9 mouse cellular contexts compared by ENCODE assay signal in the genomic region with DNA sequence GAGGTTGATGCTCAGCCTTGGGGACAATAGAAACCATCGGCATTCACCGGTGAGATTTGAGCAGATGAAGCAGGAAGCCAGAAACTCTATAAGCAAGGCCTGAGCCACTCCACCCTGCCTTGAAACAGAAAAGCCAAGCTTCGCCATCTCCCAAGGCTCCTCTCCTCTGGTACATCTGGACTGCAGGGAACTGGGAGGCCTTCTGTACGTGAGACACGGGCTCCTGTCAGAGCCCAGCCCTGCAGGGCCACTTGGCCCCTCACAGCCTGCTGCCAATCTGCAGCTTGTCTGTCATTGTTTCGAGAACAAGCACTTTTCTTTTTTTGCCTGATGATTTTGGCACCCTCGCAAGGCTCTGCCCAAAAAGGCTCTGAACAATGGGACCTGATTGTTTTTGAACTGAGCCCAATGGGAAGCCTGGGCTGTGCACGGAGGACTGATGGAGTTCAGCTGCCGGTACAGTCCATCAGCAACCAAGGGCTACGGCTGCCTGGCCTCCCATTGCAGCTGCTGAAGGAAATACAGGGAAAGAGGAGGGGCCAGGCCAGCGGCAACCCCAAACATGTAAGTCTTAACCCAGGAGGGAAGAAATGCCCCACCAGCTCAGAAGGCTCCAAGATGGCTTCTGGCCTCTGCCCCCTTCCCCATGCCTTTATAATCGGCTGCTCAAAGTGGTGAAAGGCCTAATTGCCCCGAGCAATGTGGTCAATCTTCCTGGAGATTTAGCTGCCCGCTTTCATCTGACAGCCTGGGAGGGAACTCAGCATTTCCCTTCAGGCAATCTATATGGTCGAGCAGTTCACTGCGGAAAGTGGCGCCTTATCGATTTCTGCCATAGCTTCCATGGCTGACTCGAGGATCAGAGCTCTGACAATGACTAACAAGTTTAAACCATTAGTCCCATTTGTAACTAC.
DNase-seq lines count a peak whose midpoint lies in the region; ATAC-seq and TF ChIP-seq lines count a peak whose summit lies in the region.
"Had no signal": no experiment of that assay in that cellular context is flagged by ENCODE, and none has a peak within 500 bp of the region (broad histone marks: within the 10 kb centered on the region; RNA-seq: fewer than 3 reads in every experiment).

No protein-coding gene starts in this region.

- H3K27ac ChIP-seq in intestine, embryonic 15.5 days = no peak overlapping the region
- no peak overlapping the region for H3K27ac ChIP-seq in intestine, postnatal 0 days (ENCODE audit: low read depth, low read length)
- H3K27ac ChIP-seq: liver, embryonic 13.5 days had no signal

- DNase-seq in embryo, embryonic 11.5 days (ENCODE audit: low read depth, low spot score) = peak; percentile 17
- DNase-seq in heart, postnatal 36 days = peak; percentile 3 to 4
- peak; percentile 62 for DNase-seq in mesoderm, embryonic 11.5 days (ENCODE audit: low read depth, low spot score)
- DNase-seq in spleen, postnatal 4 days (ENCODE audit: low spot score in 2 of 2) = no peak
- DNase-seq in liver = no peak
- DNase-seq in spleen, postnatal 36 days (ENCODE audit: low spot score in 2 of 2) = no peak
- DNase-seq: liver, embryonic 13.5 days had no signal

- no peaks in the 10 kb centered on the region for H3K27me3 ChIP-seq in intestine, embryonic 15.5 days (replicated peaks)
- no peaks in the 10 kb centered on the region for H3K27me3 ChIP-seq in intestine, postnatal 0 days (replicated peaks; ENCODE audit: control insufficient read depth, insufficient read depth, low read length)
- H3K27me3 ChIP-seq: liver, embryonic 13.5 days had no signal

- H3K36me3 ChIP-seq in intestine, embryonic 15.5 days = no peaks in the 10 kb centered on the region
- H3K36me3 ChIP-seq in intestine, postnatal 0 days (ENCODE audit: control insufficient read depth, insufficient read depth) = no peaks in the 10 kb centered on the region
- H3K36me3 ChIP-seq: liver, embryonic 13.5 days had no signal

- ATAC-seq in intestine, embryonic 15.5 days = no peak; the same call in 1 of the 2 replicates
- ATAC-seq in intestine, postnatal 0 days = no peak

- no peak overlapping the region for H3K9ac ChIP-seq in intestine, embryonic 15.5 days
- no peak overlapping the region for H3K9ac ChIP-seq in intestine, postnatal 0 days (ENCODE audit: low read depth, low read length)
- H3K9ac ChIP-seq: liver, embryonic 13.5 days had no signal

- 53% methylated on average over 19 of the region's 19 CpGs for WGBS in intestine, embryonic 15.5 days
- WGBS in intestine, postnatal 0 days = 57% methylated on average over 19 of the region's 19 CpGs

- no peaks in the 10 kb centered on the region for H3K9me3 ChIP-seq in intestine, embryonic 15.5 days
- no peaks in the 10 kb centered on the region for H3K9me3 ChIP-seq in intestine, postnatal 0 days (ENCODE audit: control insufficient read depth)
- H3K9me3 ChIP-seq: liver, embryonic 13.5 days had no signal

- H3K4me1 ChIP-seq in intestine, embryonic 15.5 days (replicated peaks) = peaks cover 4% of the 10 kb centered on the region; the same call in 1 of the 2 replicates
- H3K4me1 ChIP-seq in intestine, postnatal 0 days (replicated peaks; ENCODE audit: control insufficient read depth, insufficient read depth, low read length) = no peaks in the 10 kb centered on the region
- H3K4me1 ChIP-seq: liver, embryonic 13.5 days had no signal

- 0 out of 2 replicates have a peak overlapping the region, but pooled peaks have one; percentile 18 for H3K4me2 ChIP-seq in intestine, embryonic 15.5 days (replicated peaks)
- H3K4me2 ChIP-seq in intestine, postnatal 0 days (replicated peaks; ENCODE audit: low read depth) = no peak overlapping the region
- H3K4me2 ChIP-seq: liver, embryonic 13.5 days had no signal

- TF ChIP-seq CTCF in intestine, postnatal 0 days (IDR thresholded peaks at IDR 0.05; ENCODE audit: low read depth) = no peak

- intact Hi-C loops in heart, postnatal 36 days (cut with DNase I) = loop anchor here (10.0 kb wide), 1 partner anchor 580 kb away; no protein-coding TSS in a partner anchor

- H3K4me3 ChIP-seq in intestine, embryonic 15.5 days (replicated peaks) = no peak overlapping the region
- H3K4me3 ChIP-seq in intestine, postnatal 0 days (ENCODE audit: low read depth, low read length) = no peak overlapping the region
- H3K4me3 ChIP-seq: liver, embryonic 13.5 days had no signal

Comparison
In these comparisons a context has a peak if more than half of its experiments do, and no peak if none do; other contexts are left out.
1. DNase-seq: peak in embryo, embryonic 11.5 days (single experiment), heart, postnatal 36 days (2 of 2) and mesoderm, embryonic 11.5 days (single experiment); none in spleen, postnatal 4 days (0 of 2), liver (single experiment) and spleen, postnatal 36 days (0 of 2).